Mouse (Mus musculus) WW6 (cell line): ENCODE results near the gene Grik2.
A peak's percentile ranks its signal among the peaks of the same experiment; 100 is the strongest.

Source experiments
- DNase-seq: peaks from one replicate; pipeline ENCODE4 v3.0.0-alpha.2; 2013; ENCODE audit warnings: low read depth, low spot score

Grik2 gene

GRCm38 (mm10) chr10:49788381-49788906 is at the start of gene Grik2:
Gene Grik2 (minus strand): TSS chr10:49788766.
- DNase-seq = peak; percentile 57

- no peak for DNase-seq
These were observed 45.8 kb upstream of the Grik2 start for GRCm38 (mm10) chr10:49834392-49834791.

DNA sequence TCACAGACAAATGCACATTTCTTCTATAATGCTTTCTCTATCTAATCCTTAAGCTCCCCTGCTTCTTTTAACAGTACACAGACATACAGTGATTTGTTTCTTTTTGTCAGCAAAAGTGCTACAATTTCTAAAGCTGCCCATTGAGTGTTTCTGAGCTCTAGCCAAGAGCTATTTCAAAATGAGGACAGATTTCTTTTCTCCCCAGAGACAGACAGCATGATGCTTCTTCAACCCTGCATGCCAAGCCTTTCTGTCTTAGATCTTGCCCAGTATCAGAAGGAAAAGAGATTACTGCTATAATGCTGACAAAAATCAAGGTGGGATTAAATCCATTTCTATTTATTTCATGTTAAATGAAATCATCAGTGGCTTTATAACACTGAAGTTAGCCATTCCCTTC is 18.7 kb upstream of the Grik2 start:
- DNase-seq = no peak

- DNase-seq = no peak
These were observed 12.4 kb upstream of the Grik2 start for GRCm38 (mm10) chr10:49801001-49801400.

DNA sequence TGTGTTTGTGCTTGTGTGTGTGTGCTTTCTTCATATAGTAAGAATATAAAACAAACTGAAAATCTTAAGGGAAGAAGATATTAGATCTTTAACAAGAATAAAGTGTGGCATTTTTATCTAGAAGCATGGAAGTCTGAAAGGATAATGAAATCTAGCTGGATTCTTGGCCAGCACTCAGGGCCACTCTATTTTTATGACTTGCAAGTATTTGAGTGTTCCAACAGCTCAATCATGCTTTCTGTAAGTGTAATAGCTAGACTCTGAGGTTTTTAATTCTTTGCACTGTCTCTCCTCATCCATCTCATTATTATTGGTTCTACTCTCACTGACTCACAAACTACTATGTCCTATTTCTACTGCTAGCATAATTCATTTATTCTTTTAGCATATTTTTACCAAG is 5.6 kb upstream of the Grik2 start:
- no peak for DNase-seq

GRCm38 (mm10) chr10:49790326-49790725 is 1.8 kb upstream of the Grik2 start:
- no peak for DNase-seq

DNA sequence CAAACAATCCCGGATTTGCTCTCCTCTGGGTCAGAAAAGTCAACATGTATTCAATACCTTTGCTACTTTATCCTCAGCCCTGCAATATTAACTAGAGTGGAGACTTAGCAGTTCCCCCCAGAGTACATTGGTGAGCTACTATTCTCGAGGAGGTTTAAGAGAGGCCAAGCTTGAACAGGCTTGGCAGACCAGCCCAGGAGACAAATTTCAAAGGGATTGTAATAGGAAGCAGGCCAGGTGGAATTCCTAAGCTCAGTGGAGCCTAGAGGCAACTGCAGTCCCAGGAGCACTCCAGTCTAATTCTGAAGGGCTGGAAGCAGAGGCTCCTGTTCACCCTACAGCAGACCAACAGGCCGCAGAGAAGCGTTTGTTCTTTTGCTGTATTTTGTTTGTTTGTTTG is 1.1 kb upstream of the Grik2 start:
- no peak for DNase-seq

DNA sequence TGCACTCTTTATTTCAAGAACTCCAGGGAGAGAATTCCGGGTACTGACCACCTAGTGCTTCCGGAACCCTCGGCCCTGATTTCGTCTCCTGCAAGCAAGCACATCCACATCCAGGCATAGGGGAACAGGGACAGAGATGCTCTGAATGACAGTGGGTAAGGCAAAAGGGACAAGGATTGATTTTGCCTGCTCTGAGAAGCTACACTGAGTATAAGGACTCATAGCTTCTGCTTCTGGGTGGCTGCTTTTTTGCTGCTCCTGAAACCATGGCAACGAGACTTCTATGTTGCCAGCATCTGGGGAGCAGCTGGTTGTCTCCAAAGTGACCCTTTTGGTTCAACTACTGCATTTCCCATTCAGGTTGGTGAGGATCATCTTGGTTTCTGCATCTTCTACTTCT is 348 bp upstream of the Grik2 start:
- no peak for DNase-seq

GRCm38 (mm10) chr10:49786630-49787029 is 1.9 kb downstream of the Grik2 start:
- no peak for DNase-seq

DNA sequence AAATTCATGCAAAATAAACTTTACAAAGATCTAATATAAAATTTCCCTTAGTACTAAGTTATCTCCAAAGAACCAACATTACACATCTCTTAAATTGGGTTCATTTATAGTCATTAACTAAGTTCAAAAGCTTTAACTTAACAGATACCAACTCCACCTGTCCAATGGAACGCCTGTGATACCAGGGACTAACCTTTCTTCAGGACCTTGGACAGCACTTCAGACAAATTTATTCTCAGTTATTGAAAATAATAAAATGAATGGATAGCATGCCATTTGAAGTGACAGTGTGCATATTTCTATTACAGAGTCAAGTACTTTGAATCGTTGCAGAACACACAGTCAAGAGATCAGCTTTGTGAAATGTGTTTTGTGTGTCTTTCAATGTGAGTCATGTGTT is 3.1 kb downstream of the Grik2 start:
- no peak for DNase-seq

GRCm38 (mm10) chr10:49784831-49785230 is 3.7 kb downstream of the Grik2 start:
- no peak for DNase-seq

- DNase-seq = no peak
These were observed 5.5 kb downstream of the Grik2 start for GRCm38 (mm10) chr10:49782741-49783691.

GRCm38 (mm10) chr10:49782061-49782460 is 6.5 kb downstream of the Grik2 start:
- DNase-seq = no peak

- no peak for DNase-seq
These were observed 8.1 kb downstream of the Grik2 start for GRCm38 (mm10) chr10:49780430-49780829.

- no peak for DNase-seq
These were observed 19.7 kb downstream of the Grik2 start for GRCm38 (mm10) chr10:49768897-49769296.

DNA sequence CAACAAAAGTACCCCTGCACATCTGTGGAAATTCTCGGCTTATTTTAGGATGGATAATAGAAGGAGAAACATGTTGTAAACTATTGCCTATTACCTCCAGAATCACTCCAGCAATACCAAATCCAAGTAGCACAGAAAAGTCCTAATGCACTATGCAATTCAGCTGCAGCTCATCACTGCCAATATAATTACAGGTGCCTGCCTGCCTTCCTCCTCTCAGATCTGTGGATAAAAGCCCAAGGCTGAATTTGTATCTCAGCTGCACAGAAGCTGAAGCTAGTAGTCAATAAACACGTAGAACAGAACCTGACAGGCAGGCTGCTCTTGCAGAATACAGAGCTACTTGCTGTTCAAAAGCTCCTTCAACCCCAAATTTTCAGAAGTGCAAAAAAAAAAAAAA is 21.0 kb downstream of the Grik2 start:
- DNase-seq = no peak

DNA sequence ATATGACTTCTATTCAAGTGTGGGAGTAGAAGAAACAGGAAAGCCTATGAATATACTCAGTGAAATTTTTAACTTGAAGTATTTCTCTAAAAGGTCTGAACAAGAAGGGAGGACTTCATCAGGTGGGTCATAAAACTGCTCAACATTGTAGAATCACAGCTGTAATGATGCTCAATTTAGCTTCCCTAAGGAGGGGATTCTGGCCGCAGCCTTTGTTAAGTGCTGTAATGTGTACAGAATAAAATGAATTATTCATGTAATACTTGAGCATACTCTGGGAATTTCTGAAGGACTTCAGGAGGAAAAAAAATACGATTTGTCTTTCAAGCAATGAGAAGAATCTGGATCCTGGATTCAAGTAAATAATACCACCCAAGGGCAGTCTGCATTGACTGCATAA is 26.0 kb downstream of the Grik2 start:
- no peak for DNase-seq

GRCm38 (mm10) chr10:49751769-49752168 is 36.8 kb downstream of the Grik2 start:
- DNase-seq = no peak

DNA sequence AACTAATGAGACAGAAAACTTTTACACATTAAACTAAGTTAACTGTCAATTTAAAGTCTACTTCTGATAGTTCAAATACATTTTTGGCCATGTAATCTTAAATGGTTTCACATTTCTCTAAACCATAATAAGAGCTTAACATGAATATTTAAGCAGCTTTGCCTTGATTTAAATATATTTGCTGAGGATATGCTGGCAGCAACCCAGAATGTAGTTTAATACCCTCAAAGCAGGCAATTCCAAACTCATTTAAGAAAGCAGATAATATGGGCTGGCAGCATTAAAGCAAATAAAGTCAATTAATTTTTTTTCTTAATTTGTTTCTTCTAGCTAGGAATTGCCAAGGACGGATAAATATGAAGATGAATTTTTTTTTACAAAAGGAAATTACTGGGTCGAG is 56.7 kb downstream of the Grik2 start:
- no peak for DNase-seq

GRCm38 (mm10) chr10:49723706-49724105 is 64.9 kb downstream of the Grik2 start:
- DNase-seq = no peak

DNA sequence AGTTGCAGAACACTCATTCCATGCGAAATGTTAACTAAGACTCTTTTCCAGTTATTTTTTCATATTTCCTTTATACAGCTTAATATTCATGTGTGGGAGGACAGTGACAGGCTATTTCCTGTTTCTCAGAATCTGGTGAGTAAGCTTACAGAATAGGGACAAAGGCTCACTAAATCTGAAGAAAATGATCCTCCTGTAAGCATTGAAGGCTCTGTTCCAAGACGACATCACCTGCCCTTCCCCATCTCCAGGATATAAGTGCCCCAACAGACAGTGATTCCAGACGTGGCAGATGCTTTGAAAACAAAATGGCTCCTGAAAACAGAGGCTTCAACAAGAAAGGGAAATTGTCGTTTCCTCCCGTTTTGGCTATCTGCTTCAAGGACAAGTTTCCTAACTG is 71.7 kb downstream of the Grik2 start:
- DNase-seq = no peak

- no peak for DNase-seq
These were observed 78.8 kb downstream of the Grik2 start for GRCm38 (mm10) chr10:49709748-49710147.

DNA sequence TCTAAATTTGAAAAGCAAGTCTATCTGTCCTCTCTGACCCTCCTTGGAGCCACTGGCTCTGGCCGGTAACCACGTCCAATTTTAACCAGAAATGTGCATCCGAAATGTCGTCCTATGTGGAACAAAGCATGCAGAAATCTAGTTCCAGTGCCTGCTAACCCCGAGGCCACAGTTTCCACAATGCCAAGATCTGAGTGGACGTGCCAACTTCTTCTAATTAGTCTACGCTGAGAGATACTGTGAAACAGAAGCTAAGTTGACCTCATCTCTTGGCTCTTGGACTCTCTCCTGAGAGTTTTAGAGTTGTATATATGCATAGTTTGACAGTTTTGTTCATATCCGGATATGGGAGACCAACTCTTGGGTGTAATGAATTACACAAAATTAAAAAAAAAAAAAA is 84.1 kb downstream of the Grik2 start:
- DNase-seq = no peak
